Mouse (Mus musculus): Measurements from ENCODE around the gene Nccrp1.

Nccrp1 gene

DNA sequence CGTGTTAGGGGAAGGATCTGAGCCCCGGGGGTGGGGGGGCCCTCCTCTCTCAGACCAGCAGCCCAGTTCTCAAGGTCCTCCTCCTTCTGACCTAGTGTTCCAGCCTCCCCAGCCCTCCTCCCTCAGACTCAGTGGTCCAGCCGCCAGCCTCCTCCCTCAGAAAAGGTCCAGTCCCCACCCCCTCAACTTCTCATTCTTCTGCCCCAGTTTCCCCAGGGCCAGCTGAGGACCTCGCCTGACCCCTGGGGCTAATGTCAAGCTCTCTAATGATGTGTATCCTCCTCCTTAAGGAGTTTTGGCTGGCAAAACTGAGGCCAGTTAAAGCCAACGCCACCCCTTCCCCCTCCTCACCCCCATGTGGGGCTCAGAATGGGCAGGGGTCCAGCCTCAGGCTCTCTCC is at the start of gene Nccrp1:
Gene Nccrp1, minus strand, starts transcription at position 101 of the 400 bp plus-strand sequence.
- Histone ChIP-seq H3K27me3 (ENCODE audit: control insufficient read depth, insufficient read depth, low read length, poor library complexity, severe bottlenecking) (no peaks in the 10 kb centered on the region; the same call in 1 of the 2 replicates), H3K36me3 (ENCODE audit: control insufficient read depth, insufficient read depth, low read length, poor library complexity, severe bottlenecking) (no peaks in the 10 kb centered on the region)
- DNase-seq (ENCODE audit: low read depth, low spot score) = no peak

DNA sequence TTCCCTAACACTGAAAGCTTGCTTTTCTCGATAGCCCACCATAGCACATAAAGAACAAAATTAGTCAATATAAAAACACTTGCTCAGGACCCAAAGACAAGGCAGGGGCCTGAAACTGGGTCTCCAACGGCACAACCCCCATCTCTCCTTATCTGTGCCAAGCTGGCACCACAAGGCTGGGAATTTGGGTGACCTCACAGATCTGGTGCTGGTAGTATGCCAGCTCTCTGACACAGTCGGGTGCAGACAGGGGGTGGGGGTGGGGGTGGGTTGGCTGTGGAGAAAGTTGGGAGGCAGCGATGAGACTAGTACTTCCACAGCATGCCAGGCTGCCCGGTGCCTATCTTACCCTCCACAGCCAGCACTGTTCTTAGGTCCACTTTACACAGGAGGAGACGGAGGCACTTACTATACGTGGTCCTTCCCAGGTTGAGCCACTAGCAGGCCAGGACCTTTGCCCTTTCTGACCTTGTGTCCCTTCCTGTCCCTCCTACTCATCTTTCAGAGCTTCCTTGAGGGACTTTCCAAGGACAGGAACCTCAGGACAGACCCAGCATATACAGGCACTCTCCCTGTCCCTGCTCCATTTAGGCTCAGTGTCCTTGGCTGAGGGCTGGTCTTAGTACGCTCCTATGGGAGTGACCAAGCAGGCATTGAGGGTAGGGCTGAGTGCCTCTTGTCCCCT is 48.8 kb upstream of the Nccrp1 start:
- Histone ChIP-seq H3K36me3 (ENCODE audit: control insufficient read depth, insufficient read depth, low read length, poor library complexity, severe bottlenecking) (no peaks in the 10 kb centered on the region), H3K27me3 (ENCODE audit: control insufficient read depth, insufficient read depth, low read length, poor library complexity, severe bottlenecking) (no peaks in the 10 kb centered on the region)
- no peak for DNase-seq (ENCODE audit: low read depth, low spot score)

DNA sequence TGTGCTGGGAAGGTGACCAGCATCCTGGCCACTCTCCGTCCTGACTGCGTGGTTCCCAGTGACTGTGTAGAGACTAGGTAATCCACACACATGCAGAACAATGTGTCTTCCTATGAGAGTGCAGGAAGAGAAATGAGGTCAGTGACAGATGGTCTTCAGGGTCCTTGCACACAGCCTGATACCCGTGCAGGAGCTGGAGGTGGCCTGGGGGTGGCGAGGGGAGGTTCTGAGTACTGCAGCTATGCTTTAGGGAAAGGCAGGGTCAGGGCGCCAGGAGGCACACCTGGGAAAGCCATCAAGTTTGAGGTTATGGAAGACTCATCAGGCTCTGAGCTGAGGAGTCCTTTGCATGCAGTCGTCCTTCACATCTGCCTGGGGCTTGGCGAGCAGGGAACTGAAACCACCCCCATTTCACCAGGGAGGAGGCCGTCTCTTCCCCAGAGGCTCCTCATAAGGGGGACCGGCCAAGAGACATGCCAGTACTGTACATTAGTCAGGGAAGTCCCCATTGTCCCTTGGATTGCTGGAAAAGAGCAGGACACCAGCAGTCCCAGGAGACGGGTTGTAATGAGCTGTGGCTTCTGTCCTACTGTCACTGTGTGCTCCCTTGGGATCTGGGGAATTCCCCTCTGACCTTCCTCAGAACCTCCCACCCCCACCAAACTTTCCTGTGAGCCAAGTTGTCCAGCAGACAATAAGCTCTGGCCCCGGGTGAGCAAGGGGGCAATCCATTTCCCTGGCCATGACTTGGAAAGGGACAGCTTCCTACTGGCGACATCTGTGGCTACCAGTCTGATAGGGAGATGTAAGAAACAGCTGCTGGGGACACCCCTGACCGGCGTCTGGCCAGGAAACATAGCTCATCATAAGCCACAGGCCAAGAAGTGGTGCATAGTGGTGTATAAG is 46.4 kb upstream of the Nccrp1 start:
- no peaks in the 10 kb centered on the region for H3K36me3 ChIP-seq (ENCODE audit: control insufficient read depth, insufficient read depth, low read length, poor library complexity, severe bottlenecking)
- peak; percentile 62 for DNase-seq (ENCODE audit: low read depth, low spot score)

DNA sequence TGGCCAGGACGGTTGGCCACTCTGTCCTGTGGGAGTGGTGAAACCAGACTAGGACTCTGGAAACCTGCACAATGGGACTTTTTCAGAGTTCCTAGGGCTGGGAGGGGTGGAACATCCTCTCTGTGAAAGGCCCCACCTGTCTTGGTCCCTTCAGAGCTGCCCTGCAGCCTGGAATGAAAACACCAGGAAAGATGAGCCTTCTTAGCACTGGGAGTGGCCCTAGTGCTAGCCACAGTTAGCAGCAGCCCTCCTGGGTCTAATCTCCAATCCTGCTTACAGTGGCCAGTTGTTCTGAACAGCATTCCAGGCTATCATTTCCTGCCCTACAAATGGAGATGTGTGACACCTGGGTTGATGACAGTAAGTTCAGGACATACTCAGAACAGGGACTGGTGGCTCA is 44.8 kb upstream of the Nccrp1 start:
- no peak for DNase-seq (ENCODE audit: low read depth, low spot score)
- H3K36me3 ChIP-seq (ENCODE audit: control insufficient read depth, insufficient read depth, low read length, poor library complexity, severe bottlenecking) = no peaks in the 10 kb centered on the region
- H3K27me3 ChIP-seq (ENCODE audit: control insufficient read depth, insufficient read depth, low read length, poor library complexity, severe bottlenecking) = no peaks in the 10 kb centered on the region

More for the DNA sequence above, 46.4 kb upstream of the Nccrp1 start:
- no peaks in the 10 kb centered on the region for H3K27me3 ChIP-seq (ENCODE audit: control insufficient read depth, insufficient read depth, low read length, poor library complexity, severe bottlenecking)

DNA sequence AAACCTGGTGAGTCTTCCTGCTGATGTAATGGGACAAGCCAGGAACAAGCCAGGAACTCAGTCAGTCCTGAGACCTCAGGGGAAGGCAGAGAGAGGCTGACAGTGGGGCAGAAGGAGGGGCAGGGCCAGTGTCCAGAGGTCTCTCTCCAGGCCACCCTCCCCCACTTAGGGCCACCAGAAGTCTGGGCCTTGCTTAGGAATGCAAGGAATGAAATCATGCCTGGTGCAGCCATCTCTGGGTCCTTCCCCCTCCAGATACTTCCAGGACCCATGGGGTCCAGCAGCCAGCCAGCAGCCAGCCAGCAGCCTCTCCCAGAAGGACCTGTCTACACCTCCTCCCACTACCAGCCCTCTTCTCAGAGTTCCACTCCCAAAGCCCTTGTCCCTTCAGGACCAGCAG is 40.6 kb upstream of the Nccrp1 start:
- H3K27me3 ChIP-seq (ENCODE audit: control insufficient read depth, insufficient read depth, low read length, poor library complexity, severe bottlenecking) = no peaks in the 10 kb centered on the region
- no peak for DNase-seq (ENCODE audit: low read depth, low spot score)
- H3K36me3 ChIP-seq (ENCODE audit: control insufficient read depth, insufficient read depth, low read length, poor library complexity, severe bottlenecking) = no peaks in the 10 kb centered on the region

GRCm38 (mm10) chr7:28586663-28587411 is 39.8 kb upstream of the Nccrp1 start:
- no peak for DNase-seq (ENCODE audit: low read depth, low spot score)
- no peaks in the 10 kb centered on the region for H3K36me3 ChIP-seq (ENCODE audit: control insufficient read depth, insufficient read depth, low read length, poor library complexity, severe bottlenecking)
- no peaks in the 10 kb centered on the region for H3K27me3 ChIP-seq (ENCODE audit: control insufficient read depth, insufficient read depth, low read length, poor library complexity, severe bottlenecking)

DNA sequence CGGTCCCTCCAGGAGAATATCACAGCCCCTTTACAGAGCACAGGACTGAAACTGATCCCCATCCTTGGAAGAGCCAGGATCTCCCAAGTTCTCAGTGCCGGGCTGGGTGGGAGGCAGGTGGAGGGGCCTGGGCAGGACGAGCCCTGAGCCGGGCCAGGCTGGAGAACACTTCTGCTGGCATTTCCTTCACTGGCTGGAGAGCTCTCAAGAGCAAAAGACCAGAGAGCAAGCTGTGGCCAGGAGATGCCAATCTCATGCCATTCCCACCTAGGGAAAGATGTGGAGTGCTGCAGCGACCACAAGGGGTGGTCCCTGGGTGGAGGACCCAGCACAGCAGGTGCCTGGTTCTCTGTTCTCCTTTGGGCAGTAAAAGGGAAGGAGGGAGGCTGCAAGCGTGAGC is 37.9 kb upstream of the Nccrp1 start:
- H3K36me3 ChIP-seq (ENCODE audit: control insufficient read depth, insufficient read depth, low read length, poor library complexity, severe bottlenecking) = no peaks in the 10 kb centered on the region
- no peak for DNase-seq (ENCODE audit: low read depth, low spot score)
- no peaks in the 10 kb centered on the region for H3K27me3 ChIP-seq (ENCODE audit: control insufficient read depth, insufficient read depth, low read length, poor library complexity, severe bottlenecking)

DNA sequence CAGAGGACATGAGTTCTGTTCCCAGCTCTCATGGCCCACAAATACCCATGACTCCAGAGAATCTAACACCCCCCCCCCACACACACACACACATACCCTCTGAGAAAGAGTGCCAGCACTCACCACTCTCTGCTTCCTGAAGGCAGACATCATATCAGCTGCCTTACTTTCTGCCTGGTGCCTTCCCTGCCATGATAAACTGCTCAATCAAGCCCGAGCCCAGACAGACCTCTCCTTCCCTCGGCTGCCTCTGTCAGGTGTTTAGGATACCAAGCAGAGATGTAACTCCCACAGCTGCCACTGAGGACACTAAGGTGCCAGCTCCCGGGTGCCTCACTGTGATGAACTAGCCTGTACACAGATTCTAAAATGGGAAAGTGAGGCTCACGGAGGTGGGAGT is 37.4 kb upstream of the Nccrp1 start:
- no peak for DNase-seq (ENCODE audit: low read depth, low spot score)
- Histone ChIP-seq H3K27me3 (ENCODE audit: control insufficient read depth, insufficient read depth, low read length, poor library complexity, severe bottlenecking) (no peaks in the 10 kb centered on the region), H3K36me3 (ENCODE audit: control insufficient read depth, insufficient read depth, low read length, poor library complexity, severe bottlenecking) (no peaks in the 10 kb centered on the region; the same call in 1 of the 2 replicates)

- Histone ChIP-seq H3K27me3 (ENCODE audit: control insufficient read depth, insufficient read depth, low read length, poor library complexity, severe bottlenecking) (no peaks in the 10 kb centered on the region), H3K36me3 (ENCODE audit: control insufficient read depth, insufficient read depth, low read length, poor library complexity, severe bottlenecking) (no peaks in the 10 kb centered on the region; the same call in 1 of the 2 replicates)
- DNase-seq (ENCODE audit: low read depth, low spot score) = no peak
These were observed 36.7 kb upstream of the Nccrp1 start for GRCm38 (mm10) chr7:28583570-28584344.

GRCm38 (mm10) chr7:28582841-28583240 is 35.8 kb upstream of the Nccrp1 start:
- Histone ChIP-seq H3K27me3 (ENCODE audit: control insufficient read depth, insufficient read depth, low read length, poor library complexity, severe bottlenecking) (no peaks in the 10 kb centered on the region), H3K36me3 (ENCODE audit: control insufficient read depth, insufficient read depth, low read length, poor library complexity, severe bottlenecking) (no peaks in the 10 kb centered on the region; the same call in 1 of the 2 replicates)
- DNase-seq (ENCODE audit: low read depth, low spot score) = no peak

GRCm38 (mm10) chr7:28581721-28582120 is 34.7 kb upstream of the Nccrp1 start:
- no peaks in the 10 kb centered on the region; the same call in 1 of the 2 replicates for H3K36me3 ChIP-seq (ENCODE audit: control insufficient read depth, insufficient read depth, low read length, poor library complexity, severe bottlenecking)
- no peaks in the 10 kb centered on the region for H3K27me3 ChIP-seq (ENCODE audit: control insufficient read depth, insufficient read depth, low read length, poor library complexity, severe bottlenecking)
- no peak for DNase-seq (ENCODE audit: low read depth, low spot score)

GRCm38 (mm10) chr7:28579826-28580225 is 32.8 kb upstream of the Nccrp1 start:
- Histone ChIP-seq H3K36me3 (ENCODE audit: control insufficient read depth, insufficient read depth, low read length, poor library complexity, severe bottlenecking) (no peaks in the 10 kb centered on the region; the same call in 1 of the 2 replicates), H3K27me3 (ENCODE audit: control insufficient read depth, insufficient read depth, low read length, poor library complexity, severe bottlenecking) (no peaks in the 10 kb centered on the region)
- no peak for DNase-seq (ENCODE audit: low read depth, low spot score)

GRCm38 (mm10) chr7:28578543-28579053 is 31.5 kb upstream of the Nccrp1 start:
- no peaks in the 10 kb centered on the region; the same call in 1 of the 2 replicates for H3K36me3 ChIP-seq (ENCODE audit: control insufficient read depth, insufficient read depth, low read length, poor library complexity, severe bottlenecking)
- no peaks in the 10 kb centered on the region for H3K27me3 ChIP-seq (ENCODE audit: control insufficient read depth, insufficient read depth, low read length, poor library complexity, severe bottlenecking)
- no peak for DNase-seq (ENCODE audit: low read depth, low spot score)

All from splenic B cell, adult 2 months (primary cell).